Mouse (Mus musculus): ENCODE results near the gene Pkp1.

DNA sequence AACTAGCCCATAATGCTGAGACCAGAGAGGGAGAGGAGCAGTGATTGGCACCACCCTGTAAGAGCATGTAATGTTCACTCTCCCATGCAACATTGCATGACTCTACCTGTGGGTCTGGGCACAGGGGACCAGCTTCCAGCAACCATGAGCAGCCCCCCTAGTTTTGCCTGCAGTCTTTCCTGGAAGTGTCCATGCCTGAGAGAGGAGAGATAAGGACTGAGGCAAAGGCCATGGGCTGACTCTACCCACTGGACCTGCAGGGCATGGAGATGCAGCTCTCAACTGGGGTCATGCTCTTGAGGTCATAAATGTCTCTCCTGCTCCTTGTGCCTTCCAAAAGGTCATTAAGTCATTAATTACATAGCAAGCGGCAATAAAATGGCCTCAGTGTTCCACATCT, 17.1 kb upstream of the Pkp1 start:
- TF ChIP-seq CTCF (IDR thresholded peaks at IDR 0.05), result no peak
- TF ChIP-seq EP300 (IDR thresholded peaks at IDR 0.05), result no peak
